Mouse (Mus musculus) stomach, embryonic 14.5 days (tissue): ENCODE results near the gene Efhc1. TPM values are rescaled to one million over a fixed set of nuclear protein-coding genes. Genes with fewer than 3 reads are reported as not detected.

ENCODE experiments used
- ATAC-seq: fragments of 200-750 bp; cut with Nextera tagmentation; 2 replicates; pipeline ENCODE4 v1.8.0; 2017; ENCODE audit warnings: low read depth, moderate TSS enrichment; ENCODE audit not compliant: insufficient number of reproducible peaks, insufficient read depth, low FRiP score
- H3K27ac ChIP-seq: fragments of 300-500 bp; sonication (generic); 2 replicates; pipeline ENCODE4 v1.5.1; 2014; ENCODE audit warnings: mild to moderate bottlenecking, low read length, moderate library complexity, mixed read lengths
- H3K27me3 ChIP-seq: fragments of 300-500 bp; sonication (generic); 2 replicates; pipeline ENCODE4 v1.6.1; 2014; ENCODE audit warnings: low read length, control low read depth, mixed read lengths; ENCODE audit not compliant: control insufficient read depth, insufficient read depth
- H3K36me3 ChIP-seq: fragments of 300-500 bp; sonication (generic); 2 replicates; pipeline ENCODE4 v1.6.1; 2014; ENCODE audit warnings: mild to moderate bottlenecking, control low read depth, low read length, moderate library complexity, mixed read lengths; ENCODE audit not compliant: control insufficient read depth, insufficient read depth
- H3K4me1 ChIP-seq: fragments of 300-500 bp; sonication (generic); 2 replicates; pipeline ENCODE4 v1.6.1; 2014; ENCODE audit warnings: low read length, control low read depth, mixed read lengths; ENCODE audit not compliant: control insufficient read depth, insufficient read depth
- H3K4me2 ChIP-seq: fragments of 300-500 bp; sonication (generic); replicated peaks from 2 replicates; pipeline ENCODE4 v1.6.1; 2014; ENCODE audit warnings: low read depth, low read length, control low read depth
- H3K4me3 ChIP-seq: fragments of 300-500 bp; sonication (generic); 2 replicates; pipeline ENCODE4 v1.5.1; 2014; ENCODE audit warnings: low read depth, low read length, control low read depth
- H3K9ac ChIP-seq: fragments of 300-500 bp; sonication (generic); replicated peaks from 2 replicates; pipeline ENCODE4 v1.6.1; 2014; ENCODE audit warnings: low read depth, mild to moderate bottlenecking, control low read depth, low read length, moderate library complexity, mixed read lengths
- H3K9me3 ChIP-seq: fragments of 300-500 bp; sonication (generic); 2 replicates; pipeline ENCODE4 v1.6.1; 2016; ENCODE audit warnings: low read depth, low read length, control low read depth; ENCODE audit not compliant: control insufficient read depth
- WGBS: fragments of 180-500 bp; shearing (Covaris S2); extraction: QIAGEN DNeasy Blood & Tissue Kit; methylation state at CpG from one replicate; pipeline ENCODE4 v1.1.7; 2014; 5-methylcytosine and 5-hydroxymethylcytosine counted together
- polyA plus RNA-seq: library from polyadenylated mRNA; unstranded; fragments of >200 nt; fragmentation: Nextera tagmentation; extraction: Ambion mirVana; gene quantifications from 2 replicates; pipeline ENCODE4 v1.2.1, GENCODE M21; 2014

Gene Efhc1
- polyA plus RNA-seq, 1 experiment from 2014 or later = 3.6 TPM

- H3K4me1 ChIP-seq = no peaks in the 10 kb centered on the region
- ATAC-seq = no peak
- no peaks in the 10 kb centered on the region for H3K36me3 ChIP-seq
- WGBS = 77% methylated on average over 7 of the region's 7 CpGs
- no peak overlapping the region for H3K4me2 ChIP-seq
- no peaks in the 10 kb centered on the region for H3K27me3 ChIP-seq
- H3K27ac ChIP-seq = no peak overlapping the region
- no peak overlapping the region for H3K4me3 ChIP-seq
- H3K9me3 ChIP-seq = no peaks in the 10 kb centered on the region
- no peak overlapping the region for H3K9ac ChIP-seq
Measured at GRCm38 (mm10) chr1:21026534-21026933, 75.1 kb downstream of the Efhc1 start.

- Histone ChIP-seq H3K36me3 (no peaks in the 10 kb centered on the region), H3K4me3 (no peak overlapping the region), H3K27ac (no peak overlapping the region), H3K9ac (no peak overlapping the region), H3K4me1 (no peaks in the 10 kb centered on the region), H3K9me3 (no peaks in the 10 kb centered on the region), H3K4me2 (no peak overlapping the region), H3K27me3 (no peaks in the 10 kb centered on the region)
- ATAC-seq = no peak
- WGBS = 89% methylated on average over 4 of the region's 4 CpGs
Measured at GRCm38 (mm10) chr1:21029000-21029399, 77.6 kb downstream of the Efhc1 start.

- Histone ChIP-seq H3K36me3 (no peaks in the 10 kb centered on the region; the same call in 1 of the 2 replicates), H3K4me1 (no peaks in the 10 kb centered on the region), H3K9me3 (no peaks in the 10 kb centered on the region), H3K4me3 (no peak overlapping the region), H3K27ac (no peak overlapping the region), H3K27me3 (no peaks in the 10 kb centered on the region), H3K9ac (no peak overlapping the region), H3K4me2 (no peak overlapping the region)
- no peak for ATAC-seq
- WGBS = 74% methylated on average over 2 of the region's 2 CpGs
Measured at GRCm38 (mm10) chr1:21031650-21032049, 80.2 kb downstream of the Efhc1 start.

- Histone ChIP-seq H3K9ac (no peak overlapping the region), H3K4me2 (no peak overlapping the region), H3K27me3 (no peaks in the 10 kb centered on the region), H3K4me1 (no peaks in the 10 kb centered on the region), H3K27ac (no peak overlapping the region), H3K36me3 (no peaks in the 10 kb centered on the region; the same call in 1 of the 2 replicates), H3K9me3 (no peaks in the 10 kb centered on the region), H3K4me3 (no peak overlapping the region)
- WGBS = 87% methylated on average over 11 of the region's 11 CpGs
- no peak for ATAC-seq
Measured at GRCm38 (mm10) chr1:21033065-21033791, 81.8 kb downstream of the Efhc1 start.

DNA sequence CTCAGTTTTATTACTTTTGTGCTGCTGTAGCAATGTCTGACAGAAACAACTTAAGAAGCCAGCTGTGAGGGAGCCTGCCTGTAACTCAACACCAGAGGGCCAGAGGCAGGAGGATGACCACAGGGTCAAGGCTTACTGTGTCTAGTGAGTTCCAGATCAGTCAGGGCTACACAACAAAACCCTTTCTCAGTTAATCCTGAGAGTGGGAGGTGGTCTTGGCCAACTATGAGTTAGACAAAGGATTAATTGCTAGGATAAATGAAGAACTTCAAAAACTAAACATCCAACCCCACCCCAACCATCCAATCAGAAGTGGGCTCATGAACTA lies 82.3 kb downstream of the Efhc1 start:
- Histone ChIP-seq H3K4me3 (no peak overlapping the region), H3K27ac (no peak overlapping the region), H3K4me2 (no peak overlapping the region), H3K4me1 (no peaks in the 10 kb centered on the region), H3K36me3 (no peaks in the 10 kb centered on the region; the same call in 1 of the 2 replicates), H3K9me3 (no peaks in the 10 kb centered on the region), H3K9ac (no peak overlapping the region), H3K27me3 (no peaks in the 10 kb centered on the region)
- ATAC-seq = no peak

DNA sequence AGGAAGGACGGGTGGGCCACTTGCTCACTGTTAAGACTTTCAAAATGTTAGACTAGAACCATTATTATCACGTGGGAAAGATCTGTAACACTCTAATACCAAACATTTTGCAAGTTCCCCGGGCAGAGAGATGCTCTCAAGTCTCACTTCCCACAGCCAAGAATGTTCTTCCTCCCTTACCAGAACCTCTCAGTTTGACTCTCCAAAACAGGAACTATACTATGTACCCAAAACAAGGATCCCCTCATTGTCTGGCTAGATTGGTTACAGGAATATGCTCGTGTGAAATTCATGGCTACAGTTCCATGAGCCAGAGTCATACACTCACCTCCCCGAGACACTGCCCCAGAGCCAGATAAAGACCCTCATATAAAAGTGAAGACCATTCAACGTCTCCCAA lies 84.5 kb downstream of the Efhc1 start:
- Histone ChIP-seq H3K4me1 (0 out of 2 replicates have a peak, but pooled peaks cover 5% of the 10 kb centered on the region), H3K27me3 (no peaks in the 10 kb centered on the region)
- 80% methylated on average over 6 of the region's 6 CpGs for WGBS

GRCm38 (mm10) chr1:21037881-21038601 lies 86.6 kb downstream of the Efhc1 start:
- 80% methylated on average over 6 of the region's 6 CpGs for WGBS
- H3K9me3 ChIP-seq = no peaks in the 10 kb centered on the region
- H3K4me1 ChIP-seq = peaks cover 11% of the 10 kb centered on the region; the same call in 1 of the 2 replicates
- H3K27ac ChIP-seq = no peak overlapping the region
- no peak overlapping the region for H3K9ac ChIP-seq
- H3K36me3 ChIP-seq = no peaks in the 10 kb centered on the region; the same call in 1 of the 2 replicates
- no peaks in the 10 kb centered on the region for H3K27me3 ChIP-seq
- ATAC-seq = no peak
- no peak overlapping the region for H3K4me2 ChIP-seq
- no peak overlapping the region for H3K4me3 ChIP-seq

More for the DNA sequence above, 84.5 kb downstream of the Efhc1 start:
- ATAC-seq = no peak
- Histone ChIP-seq H3K4me3 (no peak overlapping the region), H3K27ac (no peak overlapping the region), H3K4me2 (no peak overlapping the region), H3K9ac (no peak overlapping the region), H3K9me3 (no peaks in the 10 kb centered on the region), H3K36me3 (no peaks in the 10 kb centered on the region; the same call in 1 of the 2 replicates)

DNA sequence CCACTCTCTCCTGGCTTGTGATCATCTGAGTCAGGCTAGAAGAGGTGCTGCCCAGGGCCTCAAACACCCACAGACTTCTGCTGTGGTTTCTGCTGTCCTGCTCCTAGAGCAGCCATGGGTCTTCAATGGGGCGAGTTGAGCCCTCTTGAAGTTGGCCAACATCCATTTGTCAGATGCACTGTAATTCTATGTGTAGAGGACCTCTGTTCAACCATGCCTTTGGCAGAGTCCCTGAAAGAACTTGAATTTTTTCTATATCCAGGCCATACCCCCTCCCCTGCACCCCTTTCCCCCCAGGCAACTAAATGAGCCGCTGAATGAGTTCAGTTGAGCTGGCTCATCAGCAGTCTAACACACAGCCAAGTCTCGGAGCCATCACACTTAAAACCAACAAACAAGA lies 88.1 kb downstream of the Efhc1 start:
- Histone ChIP-seq H3K4me2 (no peak overlapping the region), H3K4me1 (peaks cover 11% of the 10 kb centered on the region; the same call in 1 of the 2 replicates), H3K9ac (no peak overlapping the region), H3K9me3 (no peaks in the 10 kb centered on the region), H3K36me3 (no peaks in the 10 kb centered on the region; the same call in 1 of the 2 replicates), H3K27me3 (no peaks in the 10 kb centered on the region), H3K27ac (no peak overlapping the region), H3K4me3 (no peak overlapping the region)
- no peak for ATAC-seq
- WGBS = 92% methylated on average over 3 of the region's 3 CpGs
